Mouse (Mus musculus) spleen, postnatal 14 days (tissue): ENCODE data around the gene Unc79.

Experiments
- DNase-seq, 2 experiments: peaks; one replicate each; pipeline ENCODE4 v3.0.0; 2021 to 2022; ENCODE audit warnings: low spot score in 2 of 2

Unc79 gene

GRCm38 (mm10) chr12:103202592-103203544 lies 254.2 kb downstream of the Unc79 start:
- no peak for DNase-seq

- no peak for DNase-seq
These were observed 256.9 kb downstream of the Unc79 start for GRCm38 (mm10) chr12:103205561-103205960.

- DNase-seq: no peak
These were observed 260.9 kb downstream of the Unc79 start for GRCm38 (mm10) chr12:103209581-103209980.

- no peak for DNase-seq
These were observed 262.4 kb downstream of the Unc79 start for GRCm38 (mm10) chr12:103211078-103211477.

DNA sequence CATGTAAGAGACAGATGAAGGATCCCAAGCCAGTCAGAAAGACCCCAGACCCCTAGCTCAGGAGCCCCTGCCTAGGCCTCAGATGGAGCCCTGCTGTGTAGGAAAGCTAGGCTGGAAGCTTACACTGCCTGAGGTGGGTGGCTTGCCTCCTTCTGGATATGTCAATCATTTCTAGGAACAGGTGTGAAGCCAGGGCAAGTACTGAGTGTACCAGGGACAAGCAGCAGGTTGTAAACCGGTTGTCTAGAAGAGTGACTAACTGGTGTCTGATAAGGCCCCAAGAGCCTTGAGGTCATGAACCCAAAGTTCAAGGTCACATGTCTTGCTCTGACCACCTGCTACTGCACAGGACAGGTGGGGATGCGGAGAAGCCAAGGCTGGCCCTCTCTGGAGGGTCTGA lies 264.9 kb downstream of the Unc79 start:
- no peak for DNase-seq

DNA sequence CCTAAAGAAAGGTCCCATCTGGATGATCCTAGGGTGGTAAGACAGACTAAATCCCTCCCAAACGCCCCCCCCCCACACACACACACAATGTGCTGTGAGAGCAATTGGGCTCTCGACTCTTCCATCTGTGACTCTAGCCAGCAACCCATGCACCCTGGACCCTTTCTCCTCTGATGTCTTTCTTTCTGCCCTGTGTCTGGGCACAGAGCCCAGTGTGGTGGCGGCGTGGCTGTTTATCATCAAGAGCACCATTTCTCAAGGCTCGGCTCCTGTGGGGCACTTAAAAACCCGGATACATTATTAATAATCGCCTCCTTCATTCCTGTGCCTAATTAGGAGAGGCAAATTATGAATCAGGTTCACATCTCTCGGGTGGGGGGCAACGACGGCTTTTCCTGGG lies 265.6 kb downstream of the Unc79 start:
- DNase-seq: no peak

DNA sequence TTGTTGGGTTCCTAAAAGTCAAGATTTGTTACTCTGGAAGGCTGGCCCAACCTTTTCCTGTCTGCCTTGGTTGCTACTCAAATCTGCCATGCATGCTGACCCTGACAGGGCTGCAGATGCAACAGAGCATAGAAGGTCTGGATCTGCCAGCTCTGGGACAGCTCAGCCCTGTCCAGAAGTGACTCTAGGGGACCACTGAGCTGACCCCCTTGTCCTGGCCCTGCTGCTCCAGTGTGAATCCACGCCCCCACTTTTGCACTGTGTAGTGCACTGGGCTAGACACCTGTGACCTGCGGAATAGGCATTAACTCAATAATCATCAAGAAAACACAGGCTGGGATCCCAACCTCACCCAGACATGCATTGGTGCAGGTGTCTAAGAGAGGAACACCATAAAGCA lies 266.1 kb downstream of the Unc79 start:
- no peak for DNase-seq

DNA sequence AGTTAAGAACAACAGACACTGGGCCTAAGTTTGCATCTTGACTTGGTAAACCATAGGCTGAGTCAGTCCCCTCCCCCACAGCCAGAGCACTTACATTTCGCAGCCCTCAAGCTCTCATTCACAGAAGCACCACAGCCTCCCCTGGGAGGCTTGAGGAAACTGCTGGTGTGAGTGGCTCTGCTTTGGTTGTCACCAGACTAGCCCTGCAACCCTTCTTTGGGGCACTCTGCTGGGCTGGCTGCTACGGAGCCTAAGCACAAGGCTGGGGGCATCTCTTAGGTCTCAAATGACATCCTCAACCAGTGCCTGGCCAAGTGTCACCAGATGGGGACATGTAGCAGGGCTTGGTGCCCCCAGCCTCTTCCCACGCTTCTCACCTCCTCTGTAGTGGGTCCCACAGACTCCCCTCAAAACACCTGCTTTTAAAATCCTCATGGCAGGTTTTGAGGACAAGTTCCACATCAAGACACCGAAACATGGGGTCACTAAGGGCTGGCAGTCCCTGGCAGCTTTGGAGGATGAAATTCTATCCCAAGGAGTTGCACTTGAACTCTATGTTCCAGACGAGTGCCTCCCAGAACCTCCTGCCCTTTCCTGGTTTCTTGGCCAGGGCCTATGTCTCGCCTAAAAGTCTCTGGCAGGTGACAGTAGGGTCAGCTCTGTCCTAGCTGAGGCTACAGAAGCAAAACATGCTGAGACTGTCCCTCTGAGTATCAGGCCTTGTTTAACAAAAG lies 267.4 kb downstream of the Unc79 start:
- no peak for DNase-seq

GRCm38 (mm10) chr12:103223671-103224070 lies 275.0 kb downstream of the Unc79 start:
- no peak for DNase-seq

DNA sequence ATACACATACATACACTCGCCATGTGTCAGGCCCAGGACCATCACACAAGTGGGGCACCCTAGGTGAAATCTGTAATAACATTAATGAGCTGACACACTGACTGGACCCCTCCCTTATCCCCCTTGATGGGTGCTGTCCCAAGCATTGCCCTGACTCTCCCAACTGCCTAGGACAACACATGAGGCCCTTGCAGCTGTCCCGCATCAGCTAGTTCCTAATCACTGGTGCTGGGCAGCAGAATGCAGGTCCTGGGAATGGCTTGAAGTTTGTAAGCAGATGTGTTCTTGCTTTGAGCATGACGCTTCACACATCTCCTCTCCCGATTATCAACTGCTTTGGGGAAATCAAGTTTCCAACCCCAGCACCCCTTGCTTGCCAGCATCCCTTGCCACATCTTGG lies 277.5 kb downstream of the Unc79 start:
- DNase-seq: no peak

DNA sequence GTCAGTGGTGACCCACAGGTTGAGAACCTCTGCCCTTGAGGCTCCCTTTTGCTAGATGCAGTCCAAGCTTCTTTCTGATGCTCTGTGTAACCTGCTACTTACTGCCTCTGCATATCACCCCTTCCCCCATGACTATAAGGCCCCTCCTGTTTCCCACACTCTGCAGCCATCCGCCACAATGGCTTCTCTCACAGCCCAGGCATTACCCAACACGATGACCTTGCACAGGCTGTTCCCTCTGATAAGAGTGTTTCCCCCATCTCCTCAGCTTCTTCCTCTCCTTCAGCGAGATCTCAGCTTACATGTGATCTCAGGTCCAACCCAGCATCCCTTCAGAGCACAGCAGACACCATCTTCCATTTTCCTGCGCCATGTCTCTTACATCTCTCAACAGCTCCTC lies 280.4 kb downstream of the Unc79 start:
- DNase-seq: no peak
